Mouse (Mus musculus) heart, embryonic 15.5 days (tissue): ENCODE results near the gene Xylt2. TPM values are rescaled to one million over a fixed set of nuclear protein-coding genes. Genes with fewer than 3 reads are reported as not detected.

Source experiments
- ATAC-seq: fragments of 200-750 bp; cut with Nextera tagmentation; replicated peaks from 2 replicates; pipeline ENCODE4 v1.8.0; 2017; ENCODE audit warnings: low read depth, moderate TSS enrichment; ENCODE audit not compliant: insufficient number of reproducible peaks, insufficient read depth, low FRiP score
- H3K27ac ChIP-seq: fragments of 300-500 bp; sonication (generic); 2 replicates; pipeline ENCODE4 v1.5.1; 2015; ENCODE audit warnings: mild to moderate bottlenecking, inconsistent platforms
- H3K27me3 ChIP-seq: fragments of 300-500 bp; sonication (generic); 2 replicates; pipeline ENCODE4 v1.6.1; 2015; ENCODE audit warnings: inconsistent platforms
- H3K36me3 ChIP-seq: fragments of 300-500 bp; sonication (generic); 2 replicates; pipeline ENCODE4 v1.6.1; 2015; ENCODE audit warnings: mild to moderate bottlenecking, inconsistent platforms
- H3K4me1 ChIP-seq: fragments of 300-500 bp; sonication (generic); replicated peaks from 2 replicates; pipeline ENCODE4 v1.6.1; 2015; ENCODE audit warnings: inconsistent platforms
- H3K4me2 ChIP-seq: fragments of 300-500 bp; sonication (generic); 2 replicates; pipeline ENCODE4 v1.6.1; 2015; ENCODE audit warnings: inconsistent platforms, mild to moderate bottlenecking, moderate library complexity
- H3K4me3 ChIP-seq: fragments of 300-500 bp; sonication (generic); 2 replicates; pipeline ENCODE4 v1.5.1; 2015; ENCODE audit warnings: mild to moderate bottlenecking, inconsistent platforms
- H3K9ac ChIP-seq: fragments of 300-500 bp; sonication (generic); 2 replicates; pipeline ENCODE4 v1.6.1; 2015; ENCODE audit warnings: mild to moderate bottlenecking, inconsistent platforms
- H3K9me3 ChIP-seq: fragments of 300-500 bp; sonication (generic); replicated peaks from 2 replicates; pipeline ENCODE4 v1.6.1; 2016; ENCODE audit warnings: inconsistent platforms
- WGBS: fragments of 180-500 bp; shearing (Covaris S2); methylation state at CpG from one replicate; pipeline ENCODE4 v1.1.7; 2015; ENCODE audit warnings: mixed read lengths; 5-methylcytosine and 5-hydroxymethylcytosine counted together
- polyA plus RNA-seq: library from polyadenylated mRNA; unstranded; fragments of >200 nt; fragmentation: Nextera tagmentation; extraction: Ambion mirVana; gene quantifications from 2 replicates; pipeline ENCODE4 v1.2.1, GENCODE M21; 2015

Xylt2 gene
- 11.6 and 16.6 TPM in 2 replicates for polyA plus RNA-seq

- Histone ChIP-seq H3K27me3 (no peaks in the 10 kb centered on the region), H3K9me3 (no peaks in the 10 kb centered on the region), H3K4me1 (peaks cover 30% of the 10 kb centered on the region), H3K9ac (peak within 1 kb of the TSS; percentile 98), H3K27ac (peak within 1 kb of the TSS; percentile 83), H3K36me3 (no peaks in the 10 kb centered on the region), H3K4me2 (peak within 1 kb of the TSS; percentile 82), H3K4me3 (peak within 1 kb of the TSS; percentile 96)
- peak; percentile 97 for ATAC-seq
- under 1% methylated on average over 78 of the region's 82 CpGs for WGBS
Observed at GRCm38 (mm10) chr11:94676754-94677606, at the start of gene Xylt2. TSS of gene Xylt2 (minus strand) at chr11:94677515.

GRCm38 (mm10) chr11:94719216-94719615, 41.9 kb upstream of the Xylt2 start:
- no peak overlapping the region for H3K9ac ChIP-seq
- no peak for ATAC-seq
- H3K36me3 ChIP-seq = no peaks in the 10 kb centered on the region
- peaks cover 3% of the 10 kb centered on the region for H3K27me3 ChIP-seq
- H3K9me3 ChIP-seq = no peaks in the 10 kb centered on the region
- H3K27ac ChIP-seq = no peak overlapping the region
- H3K4me1 ChIP-seq = peaks cover 14% of the 10 kb centered on the region
- no peak overlapping the region for H3K4me2 ChIP-seq
- 66% methylated on average over 2 of the region's 2 CpGs for WGBS
- no peak overlapping the region for H3K4me3 ChIP-seq

- no peak overlapping the region for H3K27ac ChIP-seq
- H3K4me1 ChIP-seq = peaks cover 14% of the 10 kb centered on the region
- no peak overlapping the region for H3K4me3 ChIP-seq
- H3K9ac ChIP-seq = no peak overlapping the region
- ATAC-seq = no peak
- 78% methylated on average over 7 of the region's 7 CpGs for WGBS
- H3K4me2 ChIP-seq = no peak overlapping the region
- no peaks in the 10 kb centered on the region for H3K9me3 ChIP-seq
- H3K27me3 ChIP-seq = peaks cover 5% of the 10 kb centered on the region
- H3K36me3 ChIP-seq = no peaks in the 10 kb centered on the region
Observed at GRCm38 (mm10) chr11:94718113-94718909, 41.0 kb upstream of the Xylt2 start.

GRCm38 (mm10) chr11:94717239-94717638, 39.9 kb upstream of the Xylt2 start:
- Histone ChIP-seq H3K9me3 (no peaks in the 10 kb centered on the region), H3K27me3 (peaks cover 5% of the 10 kb centered on the region), H3K9ac (no peak overlapping the region), H3K36me3 (no peaks in the 10 kb centered on the region), H3K4me2 (peak overlapping the region; percentile 15), H3K27ac (0 out of 2 replicates have a peak overlapping the region, but pooled peaks have one; percentile 12), H3K4me1 (peaks cover 14% of the 10 kb centered on the region), H3K4me3 (no peak overlapping the region)
- no peak for ATAC-seq
- 38% methylated on average over 11 of the region's 11 CpGs for WGBS

GRCm38 (mm10) chr11:94716754-94717153, 39.4 kb upstream of the Xylt2 start:
- no peaks in the 10 kb centered on the region for H3K36me3 ChIP-seq
- 6% methylated on average over 9 of the region's 9 CpGs for WGBS

GRCm38 (mm10) chr11:94715622-94716021, 38.3 kb upstream of the Xylt2 start:
- Histone ChIP-seq H3K9ac (no peak overlapping the region), H3K9me3 (no peaks in the 10 kb centered on the region), H3K36me3 (no peaks in the 10 kb centered on the region), H3K4me1 (peaks cover 14% of the 10 kb centered on the region), H3K27ac (no peak overlapping the region), H3K4me2 (no peak overlapping the region), H3K4me3 (no peak overlapping the region), H3K27me3 (peaks cover 5% of the 10 kb centered on the region)
- WGBS = 79% methylated on average over 5 of the region's 5 CpGs
- no peak for ATAC-seq

More at GRCm38 (mm10) chr11:94716754-94717153, 39.4 kb upstream of the Xylt2 start:
- peaks cover 5% of the 10 kb centered on the region for H3K27me3 ChIP-seq
- peaks cover 14% of the 10 kb centered on the region for H3K4me1 ChIP-seq
- no peak overlapping the region for H3K4me3 ChIP-seq
- ATAC-seq = no peak
- H3K9ac ChIP-seq = no peak overlapping the region
- no peak overlapping the region for H3K27ac ChIP-seq
- H3K4me2 ChIP-seq = peak overlapping the region; percentile 15
- H3K9me3 ChIP-seq = no peaks in the 10 kb centered on the region

- H3K4me3 ChIP-seq = no peak overlapping the region
Observed at GRCm38 (mm10) chr11:94713246-94713860, 36.0 kb upstream of the Xylt2 start.

GRCm38 (mm10) chr11:94704472-94704871, 27.2 kb upstream of the Xylt2 start, which contains the start of gene Gm11541:
TSS of gene Gm11541 (minus strand) at chr11:94704499.
- no peak for ATAC-seq
- 0 out of 2 replicates have a peak, but pooled peaks cover 7% of the 10 kb centered on the region for H3K27me3 ChIP-seq
- H3K9me3 ChIP-seq = no peaks in the 10 kb centered on the region
- no peak within 1 kb of the TSS for H3K27ac ChIP-seq
- H3K4me2 ChIP-seq = no peak within 1 kb of the TSS
- WGBS = 68% methylated on average over 5 of the region's 5 CpGs
- no peak within 1 kb of the TSS for H3K9ac ChIP-seq
- no peak within 1 kb of the TSS for H3K4me3 ChIP-seq
- H3K4me1 ChIP-seq = no peaks in the 10 kb centered on the region
- H3K36me3 ChIP-seq = no peaks in the 10 kb centered on the region

More at GRCm38 (mm10) chr11:94713246-94713860, 36.0 kb upstream of the Xylt2 start:
- peaks cover 11% of the 10 kb centered on the region for H3K4me1 ChIP-seq
- WGBS = 21% methylated on average over 11 of the region's 11 CpGs
- no peak overlapping the region for H3K27ac ChIP-seq
- H3K9ac ChIP-seq = no peak overlapping the region
- H3K36me3 ChIP-seq = no peaks in the 10 kb centered on the region
- ATAC-seq = no peak
- H3K4me2 ChIP-seq = no peak overlapping the region
- no peaks in the 10 kb centered on the region for H3K9me3 ChIP-seq
- peaks cover 5% of the 10 kb centered on the region for H3K27me3 ChIP-seq

GRCm38 (mm10) chr11:94704020-94704419, 26.7 kb upstream of the Xylt2 start:
- no peaks in the 10 kb centered on the region for H3K9me3 ChIP-seq
- H3K36me3 ChIP-seq = no peaks in the 10 kb centered on the region
- H3K4me3 ChIP-seq = no peak overlapping the region
- H3K4me1 ChIP-seq = no peaks in the 10 kb centered on the region
- WGBS = 43% methylated on average over 7 of the region's 7 CpGs
- H3K27ac ChIP-seq = no peak overlapping the region
- H3K4me2 ChIP-seq = no peak overlapping the region
- no peak overlapping the region for H3K9ac ChIP-seq
- 0 out of 2 replicates have a peak, but pooled peaks cover 7% of the 10 kb centered on the region for H3K27me3 ChIP-seq
- no peak for ATAC-seq

GRCm38 (mm10) chr11:94702216-94702610, 24.9 kb upstream of the Xylt2 start:
- H3K4me2 ChIP-seq = no peak overlapping the region
- H3K9me3 ChIP-seq = no peaks in the 10 kb centered on the region
- 65% methylated on average over 3 of the region's 3 CpGs for WGBS
- no peak for ATAC-seq
- H3K27me3 ChIP-seq = 0 out of 2 replicates have a peak, but pooled peaks cover 7% of the 10 kb centered on the region
- H3K4me1 ChIP-seq = peaks cover 6% of the 10 kb centered on the region; the same call in 1 of the 2 replicates
- no peak overlapping the region for H3K4me3 ChIP-seq
- no peaks in the 10 kb centered on the region for H3K36me3 ChIP-seq
- no peak overlapping the region for H3K9ac ChIP-seq
- H3K27ac ChIP-seq = no peak overlapping the region
